Mouse (Mus musculus) stomach, embryonic 15.5 days (tissue): Measurements from ENCODE around the gene Adipoq. TPM values are rescaled to one million over a fixed set of nuclear protein-coding genes. Genes with fewer than 3 reads are reported as not detected.

ENCODE experiments used
- ATAC-seq: fragments of 200-750 bp; cut with Nextera tagmentation; 2 replicates; pipeline ENCODE4 v1.8.0; 2017; ENCODE audit warnings: low read depth, moderate number of reproducible peaks, moderate TSS enrichment; ENCODE audit not compliant: insufficient read depth, low FRiP score
- H3K27ac ChIP-seq: fragments of 300-500 bp; sonication (generic); 2 replicates; pipeline ENCODE4 v1.5.1; 2015; ENCODE audit warnings: mild to moderate bottlenecking, inconsistent platforms
- H3K27me3 ChIP-seq: fragments of 300-500 bp; sonication (generic); replicated peaks from 2 replicates; pipeline ENCODE4 v1.6.1; 2015; ENCODE audit warnings: inconsistent platforms
- H3K36me3 ChIP-seq: fragments of 300-500 bp; sonication (generic); 2 replicates; pipeline ENCODE4 v1.6.1; 2015; ENCODE audit warnings: inconsistent platforms
- H3K4me1 ChIP-seq: fragments of 300-500 bp; sonication (generic); 2 replicates; pipeline ENCODE4 v1.6.1; 2015; ENCODE audit warnings: inconsistent platforms
- H3K4me2 ChIP-seq: fragments of 300-500 bp; sonication (generic); 2 replicates; pipeline ENCODE4 v1.6.1; 2015; ENCODE audit warnings: mild to moderate bottlenecking, inconsistent platforms
- H3K4me3 ChIP-seq: fragments of 300-500 bp; sonication (generic); replicated peaks from 2 replicates; pipeline ENCODE4 v1.5.1; 2015; ENCODE audit warnings: inconsistent platforms
- H3K9ac ChIP-seq: fragments of 300-500 bp; sonication (generic); 2 replicates; pipeline ENCODE4 v1.6.1; 2015; ENCODE audit warnings: inconsistent platforms
- H3K9me3 ChIP-seq: fragments of 300-500 bp; sonication (generic); 2 replicates; pipeline ENCODE4 v1.6.1; 2016; ENCODE audit warnings: inconsistent platforms
- WGBS: fragments of 180-500 bp; shearing (Covaris S2); methylation state at CpG from one replicate; pipeline ENCODE4 v1.1.7; 2015; 5-methylcytosine and 5-hydroxymethylcytosine counted together
- polyA plus RNA-seq: library from polyadenylated mRNA; unstranded; fragments of >200 nt; fragmentation: Nextera tagmentation; extraction: Ambion mirVana; gene quantifications from 2 replicates; pipeline ENCODE4 v1.2.1, GENCODE M21; 2015

Adipoq gene
- polyA plus RNA-seq, 1 experiment from 2014 or later: not detected

GRCm38 (mm10) chr16:23122446-23122845 is 23.9 kb upstream of the Adipoq start:
- Histone ChIP-seq H3K4me3 (no peak overlapping the region), H3K9ac (no peak overlapping the region), H3K4me2 (no peak overlapping the region), H3K4me1 (peaks cover 6% of the 10 kb centered on the region; the same call in 1 of the 2 replicates), H3K9me3 (no peaks in the 10 kb centered on the region), H3K36me3 (peaks cover 15% of the 10 kb centered on the region), H3K27ac (no peak overlapping the region), H3K27me3 (no peaks in the 10 kb centered on the region)
- no peak for ATAC-seq
- 96% methylated on average over 3 of the region's 3 CpGs for WGBS

DNA sequence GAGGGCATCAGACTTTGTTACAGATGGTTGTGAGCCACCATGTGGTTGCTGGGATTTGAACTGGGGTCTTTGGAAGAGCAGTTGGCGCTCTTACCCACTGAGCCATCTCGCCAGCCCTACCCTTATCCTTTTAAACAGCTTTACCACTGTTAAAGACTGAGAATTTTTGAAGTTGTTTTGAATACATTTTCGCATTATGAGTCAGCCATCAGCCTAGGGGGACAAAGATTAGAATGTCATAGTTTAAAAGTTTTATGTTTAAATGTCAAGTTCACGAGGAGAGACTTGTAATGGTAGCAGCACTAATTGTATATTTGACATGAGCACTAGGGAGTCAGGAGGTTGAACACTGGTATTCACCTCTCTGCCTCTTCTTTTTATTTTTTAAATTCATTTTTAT is 23.2 kb upstream of the Adipoq start:
- H3K27ac ChIP-seq: no peak overlapping the region
- peaks cover 15% of the 10 kb centered on the region for H3K36me3 ChIP-seq
- H3K9me3 ChIP-seq: no peaks in the 10 kb centered on the region
- H3K27me3 ChIP-seq: no peaks in the 10 kb centered on the region
- WGBS: 95% methylated on average over 4 of the region's 4 CpGs
- H3K4me2 ChIP-seq: no peak overlapping the region
- H3K9ac ChIP-seq: no peak overlapping the region
- no peak for ATAC-seq
- H3K4me3 ChIP-seq: no peak overlapping the region
- H3K4me1 ChIP-seq: peaks cover 6% of the 10 kb centered on the region; the same call in 1 of the 2 replicates

DNA sequence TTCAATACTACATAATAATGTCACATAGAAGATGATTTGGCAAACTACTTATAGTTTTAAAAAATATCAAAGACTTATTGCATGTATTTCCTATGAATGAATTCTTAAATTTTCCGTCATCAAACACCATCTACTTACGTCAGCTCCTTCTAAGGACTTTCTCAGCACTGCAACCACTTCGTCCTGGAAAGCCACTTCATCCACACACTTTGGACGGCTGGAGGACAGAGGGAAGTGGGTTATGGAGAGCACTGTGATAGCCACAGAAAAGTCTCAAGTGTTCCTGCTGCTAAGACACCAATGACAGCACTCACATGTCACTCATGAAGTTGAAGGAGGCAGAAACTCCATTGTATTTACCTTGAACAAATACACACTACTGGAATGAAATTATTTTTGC is 21.9 kb upstream of the Adipoq start:
- Histone ChIP-seq H3K4me2 (no peak overlapping the region), H3K4me1 (peaks cover 10% of the 10 kb centered on the region; the same call in 1 of the 2 replicates), H3K4me3 (no peak overlapping the region), H3K36me3 (peaks cover 15% of the 10 kb centered on the region), H3K9ac (no peak overlapping the region), H3K27ac (no peak overlapping the region), H3K27me3 (no peaks in the 10 kb centered on the region), H3K9me3 (no peaks in the 10 kb centered on the region)
- ATAC-seq: no peak
- WGBS: 89% methylated on average over 4 of the region's 4 CpGs

- Histone ChIP-seq H3K4me2 (peak overlapping the region; percentile 76), H3K9me3 (no peaks in the 10 kb centered on the region), H3K27ac (peak overlapping the region; percentile 98), H3K27me3 (no peaks in the 10 kb centered on the region), H3K36me3 (peaks cover 2% of the 10 kb centered on the region), H3K4me1 (peaks cover 10% of the 10 kb centered on the region; the same call in 1 of the 2 replicates), H3K4me3 (peak overlapping the region; percentile 73), H3K9ac (peak overlapping the region; percentile 89)
- no peak; the same call in 1 of the 2 replicates for ATAC-seq
- 0% methylated on average over 4 of the region's 4 CpGs for WGBS
Observed at GRCm38 (mm10) chr16:23127311-23127672, 19.0 kb upstream of the Adipoq start.

DNA sequence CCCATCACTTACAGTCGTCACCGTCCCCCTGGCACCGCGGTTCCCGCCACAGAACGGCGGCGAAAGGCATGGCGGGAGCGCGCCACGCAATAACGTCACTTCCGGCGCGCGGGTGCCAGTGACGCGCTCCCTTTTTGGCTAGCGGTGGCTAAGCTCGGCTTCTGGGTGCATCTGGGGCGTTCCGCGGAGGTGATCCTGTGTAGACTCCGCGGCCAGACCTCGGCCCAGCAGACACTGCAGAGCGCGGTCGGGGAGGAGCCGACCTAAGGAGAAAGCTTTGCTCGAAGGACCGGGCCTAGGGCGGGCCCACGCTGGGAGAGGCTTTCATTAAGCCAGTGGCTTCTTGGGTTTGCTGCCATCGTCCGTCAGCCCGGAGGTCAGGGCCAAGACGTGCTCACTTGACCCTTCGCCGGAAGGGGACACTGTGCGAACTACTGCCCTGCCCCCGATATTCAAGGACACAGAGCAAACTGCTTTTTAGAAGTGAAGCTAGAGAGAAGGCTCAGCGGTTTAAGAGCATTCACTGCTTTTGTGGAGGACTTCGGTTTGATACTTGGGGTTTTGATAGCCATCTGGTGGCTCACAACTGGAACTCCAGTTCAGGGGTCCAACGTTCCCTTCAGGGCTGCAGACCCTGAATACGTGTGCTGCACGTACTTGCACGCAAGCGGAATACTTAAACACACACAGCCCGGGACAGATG is 18.5 kb upstream of the Adipoq start, which contains the start of gene Rfc4:
TSS of gene Rfc4 (minus strand) at position 65 of the 703 bp plus-strand sequence.
- Histone ChIP-seq H3K4me1 (peaks cover 10% of the 10 kb centered on the region; the same call in 1 of the 2 replicates), H3K9me3 (no peaks in the 10 kb centered on the region), H3K9ac (peak within 1 kb of the TSS; percentile 89), H3K4me2 (peak within 1 kb of the TSS; percentile 76), H3K36me3 (no peaks in the 10 kb centered on the region), H3K27ac (peak within 1 kb of the TSS; percentile 98), H3K27me3 (no peaks in the 10 kb centered on the region), H3K4me3 (peak within 1 kb of the TSS; percentile 73)
- ATAC-seq: peak; percentile 93
- under 1% methylated on average over 51 of the region's 51 CpGs for WGBS

- Histone ChIP-seq H3K27me3 (no peaks in the 10 kb centered on the region), H3K4me1 (peaks cover 10% of the 10 kb centered on the region; the same call in 1 of the 2 replicates), H3K9me3 (no peaks in the 10 kb centered on the region), H3K9ac (no peak overlapping the region), H3K27ac (no peak overlapping the region), H3K4me3 (no peak overlapping the region), H3K4me2 (no peak overlapping the region), H3K36me3 (no peaks in the 10 kb centered on the region)
- ATAC-seq: no peak
- WGBS: 87% methylated on average over 3 of the region's 3 CpGs
Observed at GRCm38 (mm10) chr16:23130303-23130702, 16.0 kb upstream of the Adipoq start.

GRCm38 (mm10) chr16:23132336-23132735 is 14.0 kb upstream of the Adipoq start:
- peaks cover 4% of the 10 kb centered on the region; the same call in 1 of the 2 replicates for H3K4me1 ChIP-seq
- no peak overlapping the region for H3K27ac ChIP-seq
- H3K27me3 ChIP-seq: no peaks in the 10 kb centered on the region
- H3K4me2 ChIP-seq: no peak overlapping the region
- no peak for ATAC-seq
- H3K36me3 ChIP-seq: no peaks in the 10 kb centered on the region
- WGBS: 79% methylated on average over 1 of the region's 1 CpGs
- H3K4me3 ChIP-seq: no peak overlapping the region
- H3K9ac ChIP-seq: no peak overlapping the region
- no peaks in the 10 kb centered on the region for H3K9me3 ChIP-seq

- Histone ChIP-seq H3K4me2 (peak overlapping the region; percentile 29), H3K4me1 (no peaks in the 10 kb centered on the region), H3K4me3 (no peak overlapping the region), H3K27me3 (no peaks in the 10 kb centered on the region), H3K27ac (no peak overlapping the region), H3K9ac (no peak overlapping the region), H3K36me3 (no peaks in the 10 kb centered on the region), H3K9me3 (no peaks in the 10 kb centered on the region)
- ATAC-seq: no peak
- 17% methylated on average over 11 of the region's 11 CpGs for WGBS
Observed at GRCm38 (mm10) chr16:23135421-23136149, 10.8 kb upstream of the Adipoq start.

DNA sequence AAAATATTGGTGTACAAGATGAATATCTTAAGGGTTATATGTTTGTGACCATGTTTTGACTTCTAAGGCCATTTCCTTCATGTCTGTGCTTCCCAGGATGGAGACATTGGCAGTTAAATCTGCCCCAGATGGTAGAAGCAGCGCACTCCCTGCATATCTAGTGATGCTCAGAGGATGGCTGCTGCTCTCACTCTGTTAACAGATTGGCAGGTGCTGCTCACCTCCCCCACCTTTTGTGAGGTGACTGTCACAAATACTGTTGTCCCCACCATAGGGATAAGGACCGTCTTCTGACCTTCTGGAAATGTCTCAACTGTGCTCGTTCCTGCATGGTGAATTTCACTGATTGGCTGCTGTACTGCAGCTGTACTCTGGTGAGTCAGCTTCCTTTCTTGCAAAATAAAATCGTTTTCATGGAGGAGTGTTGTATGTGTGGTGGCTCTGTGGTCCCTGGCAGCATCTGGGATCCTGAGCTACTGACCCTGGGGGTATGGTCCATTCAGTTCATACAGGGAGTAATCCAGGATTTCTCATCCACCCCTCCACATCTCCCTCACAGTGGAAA is 9.8 kb upstream of the Adipoq start:
- no peaks in the 10 kb centered on the region for H3K9me3 ChIP-seq
- no peak overlapping the region for H3K4me2 ChIP-seq
- H3K4me1 ChIP-seq: no peaks in the 10 kb centered on the region
- H3K4me3 ChIP-seq: no peak overlapping the region
- H3K27ac ChIP-seq: no peak overlapping the region
- H3K36me3 ChIP-seq: no peaks in the 10 kb centered on the region
- ATAC-seq: no peak
- H3K27me3 ChIP-seq: no peaks in the 10 kb centered on the region
- H3K9ac ChIP-seq: no peak overlapping the region
- WGBS: 65% methylated on average over 4 of the region's 4 CpGs

DNA sequence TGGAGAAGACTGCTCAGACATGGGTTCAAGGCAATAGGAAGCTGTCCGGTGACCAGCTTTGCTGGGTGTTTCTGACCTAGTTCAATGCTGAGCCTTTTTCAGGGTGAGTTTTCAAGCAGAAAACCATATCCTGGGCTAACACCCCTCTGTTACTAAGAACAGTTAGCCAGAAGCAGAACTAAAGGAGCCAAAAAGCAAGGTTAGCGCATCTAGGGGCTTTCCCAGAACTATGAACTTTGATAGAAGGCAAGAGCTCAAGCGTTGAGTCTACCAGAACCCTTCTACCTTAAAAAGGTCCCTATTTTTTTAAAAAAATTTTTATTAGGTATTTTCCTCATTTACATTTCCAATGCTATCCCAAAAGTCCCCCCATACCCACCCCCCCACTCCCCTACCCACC is 5.4 kb upstream of the Adipoq start:
- Histone ChIP-seq H3K36me3 (no peaks in the 10 kb centered on the region), H3K4me1 (no peaks in the 10 kb centered on the region), H3K9me3 (no peaks in the 10 kb centered on the region), H3K9ac (no peak overlapping the region), H3K4me3 (no peak overlapping the region), H3K27ac (no peak overlapping the region), H3K27me3 (no peaks in the 10 kb centered on the region), H3K4me2 (no peak overlapping the region)
- WGBS: 92% methylated on average over 3 of the region's 3 CpGs
- no peak for ATAC-seq

DNA sequence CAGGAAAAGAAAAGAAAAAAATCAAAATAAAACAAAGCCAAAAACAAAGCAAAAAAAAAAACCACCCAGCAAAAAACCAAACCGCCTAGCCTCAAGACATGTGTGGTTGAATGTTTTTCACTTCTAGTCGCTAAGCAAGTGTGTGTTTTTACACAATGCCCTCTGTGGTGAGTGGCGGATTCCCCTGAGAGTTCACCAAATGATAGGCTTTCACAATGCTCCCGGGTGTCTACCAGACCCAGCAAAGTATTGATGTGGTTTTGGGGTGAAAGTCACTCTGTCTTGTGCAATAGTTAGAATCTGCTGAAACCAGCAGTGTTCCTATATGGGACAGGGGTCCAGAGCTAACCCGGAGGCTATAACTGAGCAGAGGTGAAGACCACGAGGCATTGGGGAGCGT is 2.0 kb upstream of the Adipoq start:
- Histone ChIP-seq H3K27me3 (no peaks in the 10 kb centered on the region), H3K9ac (no peak overlapping the region), H3K36me3 (no peaks in the 10 kb centered on the region), H3K4me1 (no peaks in the 10 kb centered on the region), H3K4me2 (no peak overlapping the region), H3K27ac (no peak overlapping the region), H3K4me3 (no peak overlapping the region), H3K9me3 (no peaks in the 10 kb centered on the region)
- WGBS: 83% methylated on average over 7 of the region's 7 CpGs
- no peak for ATAC-seq

- H3K9ac ChIP-seq: no peak overlapping the region
- ATAC-seq: no peak
- no peaks in the 10 kb centered on the region for H3K4me1 ChIP-seq
- H3K27me3 ChIP-seq: no peaks in the 10 kb centered on the region
- 73% methylated on average over 5 of the region's 5 CpGs for WGBS
- H3K4me3 ChIP-seq: no peak overlapping the region
- H3K36me3 ChIP-seq: no peaks in the 10 kb centered on the region
- H3K4me2 ChIP-seq: no peak overlapping the region
- H3K9me3 ChIP-seq: no peaks in the 10 kb centered on the region
- no peak overlapping the region for H3K27ac ChIP-seq
Observed at GRCm38 (mm10) chr16:23145211-23145610, 1.1 kb upstream of the Adipoq start.
